Mouse (Mus musculus) liver, embryonic 11.5 days (tissue): ENCODE data around the gene Slx4. TPM values are rescaled to one million over a fixed set of nuclear protein-coding genes. Genes with fewer than 3 reads are reported as not detected.

ENCODE experiments used
- ATAC-seq: fragments of 200-750 bp; cut with Nextera tagmentation; replicated peaks from 2 replicates; pipeline ENCODE4 v1.8.0; 2017; ENCODE audit warnings: moderate number of reproducible peaks, mild to moderate bottlenecking, moderate TSS enrichment, moderate library complexity; ENCODE audit not compliant: low FRiP score
- DNase-seq: peaks from one replicate; pipeline ENCODE4 v3.0.0-alpha.2; 2017; ENCODE audit warnings: low spot score
- H3K27ac ChIP-seq: fragments of 300-500 bp; sonication (generic); 2 replicates; pipeline ENCODE4 v1.5.1; 2014; ENCODE audit warnings: mild to moderate bottlenecking, low read depth, low read length, control low read depth
- H3K27me3 ChIP-seq: fragments of 300-500 bp; sonication (generic); replicated peaks from 2 replicates; pipeline ENCODE4 v1.6.1; 2014; ENCODE audit warnings: low read length, mixed read lengths; ENCODE audit not compliant: control insufficient read depth, insufficient read depth
- H3K36me3 ChIP-seq: fragments of 300-500 bp; sonication (generic); 2 replicates; pipeline ENCODE4 v1.6.1; 2014; ENCODE audit warnings: mild to moderate bottlenecking, low read length, moderate library complexity, mixed read lengths; ENCODE audit not compliant: control insufficient read depth, insufficient read depth
- H3K4me1 ChIP-seq: fragments of 300-500 bp; sonication (generic); replicated peaks from 2 replicates; pipeline ENCODE4 v1.6.1; 2014; ENCODE audit warnings: low read length, mixed read lengths; ENCODE audit not compliant: control insufficient read depth, insufficient read depth
- H3K4me2 ChIP-seq: fragments of 300-500 bp; sonication (generic); 2 replicates; pipeline ENCODE4 v1.6.1; 2014; ENCODE audit warnings: mild to moderate bottlenecking, control low read depth, moderate library complexity
- H3K4me3 ChIP-seq: fragments of 300-500 bp; sonication (generic); 2 replicates; pipeline ENCODE4 v1.5.1; 2014; ENCODE audit warnings: low read depth, low read length, control low read depth
- H3K9ac ChIP-seq: fragments of 300-500 bp; sonication (generic); 2 replicates; pipeline ENCODE4 v1.6.1; 2014; ENCODE audit warnings: low read depth, low read length, control low read depth
- H3K9me3 ChIP-seq: fragments of 300-500 bp; sonication (generic); 2 replicates; pipeline ENCODE4 v1.6.1; 2016; ENCODE audit warnings: low read length, inconsistent platforms, mixed read lengths; ENCODE audit not compliant: control insufficient read depth
- WGBS: fragments of 180-500 bp; shearing (Covaris S2); extraction: QIAGEN DNeasy Blood & Tissue Kit; methylation state at CpG from one replicate; pipeline ENCODE4 v1.1.7; 2014; 5-methylcytosine and 5-hydroxymethylcytosine counted together
- polyA plus RNA-seq: library from polyadenylated mRNA; unstranded; fragments of >200 nt; fragmentation: Nextera tagmentation; extraction: Ambion mirVana; gene quantifications from 2 replicates; pipeline ENCODE4 v1.2.1, GENCODE M21; 2014

Slx4 gene
- polyA plus RNA-seq, 1 experiment from 2014 or later: 21.3 TPM

DNA sequence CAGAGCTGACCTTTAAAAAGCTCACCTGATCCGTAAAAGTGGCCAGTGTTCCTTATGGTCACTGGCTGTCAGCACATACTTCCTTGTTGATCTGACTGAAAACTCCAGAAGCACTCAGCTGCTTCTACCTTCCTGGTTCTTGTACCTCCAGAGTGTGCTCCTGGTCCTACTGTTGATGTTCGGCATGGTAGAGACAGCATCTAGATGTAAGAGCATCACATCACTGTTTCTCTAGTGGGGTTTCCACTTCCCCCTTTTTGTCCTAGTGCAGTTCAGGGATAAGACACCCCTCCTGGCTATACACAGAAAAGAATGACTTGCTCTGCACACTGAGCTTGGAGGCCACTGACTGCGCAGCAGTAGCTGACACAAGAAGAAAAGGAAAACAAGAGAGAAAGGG is 30.9 kb upstream of the Slx4 start:
- Histone ChIP-seq H3K4me2 (no peak overlapping the region), H3K9ac (no peak overlapping the region), H3K9me3 (no peaks in the 10 kb centered on the region), H3K27me3 (no peaks in the 10 kb centered on the region), H3K27ac (0 out of 2 replicates have a peak overlapping the region, but pooled peaks have one; percentile 13), H3K4me3 (no peak overlapping the region), H3K4me1 (peaks cover 26% of the 10 kb centered on the region), H3K36me3 (peaks cover 23% of the 10 kb centered on the region)
- 81% methylated on average over 3 of the region's 3 CpGs for WGBS
- ATAC-seq: no peak
- no peak for DNase-seq

DNA sequence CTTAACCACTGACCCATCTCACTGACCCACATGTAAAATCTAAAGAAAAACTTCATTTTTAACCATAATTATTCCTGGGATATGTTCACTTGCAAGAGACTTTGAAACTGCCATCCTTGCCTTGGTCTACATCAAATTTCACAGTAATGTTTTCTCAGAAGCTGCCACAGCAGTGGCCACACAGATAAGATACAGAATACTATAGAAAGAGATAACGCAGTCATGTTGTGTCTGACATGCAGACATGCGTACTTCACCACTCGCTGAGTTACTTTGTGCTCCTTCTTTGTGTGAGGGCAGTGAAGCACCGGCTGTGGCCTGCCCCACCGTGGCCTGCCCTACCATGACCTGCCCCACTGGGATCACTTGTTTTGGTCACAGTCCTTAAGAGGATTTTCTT is 30.4 kb upstream of the Slx4 start:
- 52% methylated on average over 5 of the region's 5 CpGs for WGBS
- Histone ChIP-seq H3K27me3 (no peaks in the 10 kb centered on the region), H3K4me2 (no peak overlapping the region; the same call in 1 of the 2 replicates), H3K9me3 (no peaks in the 10 kb centered on the region), H3K9ac (no peak overlapping the region), H3K27ac (no peak overlapping the region), H3K4me3 (no peak overlapping the region), H3K36me3 (peaks cover 20% of the 10 kb centered on the region), H3K4me1 (peaks cover 26% of the 10 kb centered on the region)
- DNase-seq (no peak), ATAC-seq (peak; percentile 74)

DNA sequence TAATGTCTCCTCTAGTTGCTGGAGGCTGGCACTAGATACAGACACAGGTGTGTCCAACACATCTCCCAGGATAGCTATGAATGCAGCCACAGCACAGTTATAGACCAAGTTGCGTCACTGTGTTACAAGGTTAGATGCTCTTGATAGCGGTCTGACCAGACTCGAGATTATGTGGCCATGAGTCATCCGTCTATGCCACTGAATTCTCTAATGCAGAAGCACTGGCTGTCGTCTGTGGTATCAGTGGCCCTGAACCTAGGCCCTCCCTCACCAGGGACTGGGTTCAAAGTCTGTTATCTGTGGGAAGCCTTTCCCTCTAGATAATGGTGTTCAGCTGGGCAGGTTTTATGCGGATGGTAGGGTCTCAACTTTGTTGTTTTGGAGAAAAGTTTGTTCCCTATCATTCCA is 28.8 kb upstream of the Slx4 start:
- peaks cover 8% of the 10 kb centered on the region for H3K36me3 ChIP-seq
- no peaks in the 10 kb centered on the region for H3K27me3 ChIP-seq
- H3K4me3 ChIP-seq: no peak overlapping the region
- peak; percentile 55 for ATAC-seq
- H3K4me1 ChIP-seq: peaks cover 26% of the 10 kb centered on the region
- no peak for DNase-seq
- no peak overlapping the region for H3K9ac ChIP-seq
- no peaks in the 10 kb centered on the region for H3K9me3 ChIP-seq
- H3K27ac ChIP-seq: no peak overlapping the region
- WGBS: 45% methylated on average over 6 of the region's 6 CpGs
- no peak overlapping the region; the same call in 1 of the 2 replicates for H3K4me2 ChIP-seq

DNA sequence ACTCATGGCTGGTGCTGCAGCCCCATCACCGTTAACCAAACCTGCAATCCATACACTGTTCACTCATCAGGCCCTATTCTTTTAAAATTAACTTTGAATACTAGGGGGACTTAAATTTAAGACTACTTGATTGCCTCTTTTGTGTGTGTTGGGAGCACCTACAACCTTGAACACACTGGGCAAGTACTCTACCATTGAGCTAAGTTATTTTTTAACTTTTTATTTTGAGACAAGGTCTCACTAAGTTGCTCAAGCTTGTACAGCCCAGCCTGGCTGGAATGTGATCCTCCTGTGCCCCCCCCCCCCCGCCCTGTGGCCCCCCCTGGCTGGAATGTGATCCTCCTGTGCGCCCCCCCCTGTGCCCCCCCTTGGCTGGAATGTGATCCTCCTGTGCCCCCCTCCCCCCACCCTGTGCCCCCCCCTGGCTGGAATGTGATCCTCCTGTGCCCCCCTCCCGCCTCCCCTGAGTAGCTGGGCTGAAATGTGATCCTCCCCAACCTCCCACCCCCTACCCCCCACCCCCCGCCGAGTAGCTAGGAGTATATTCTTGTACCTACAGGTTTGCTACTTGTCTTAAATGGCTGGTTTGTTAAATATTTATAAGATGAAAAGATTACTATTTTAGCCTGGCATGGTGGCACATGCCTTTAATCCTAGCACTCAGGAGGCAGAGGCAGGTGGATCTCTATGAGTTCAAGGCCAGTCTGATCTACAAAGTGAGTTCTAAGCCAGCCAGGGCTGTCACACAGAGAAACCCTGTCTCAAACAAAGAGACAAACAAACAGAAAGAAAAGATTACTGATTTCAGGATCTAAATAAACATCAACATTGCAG is 28.1 kb upstream of the Slx4 start:
- no peak for ATAC-seq
- H3K4me1 ChIP-seq: peaks cover 26% of the 10 kb centered on the region
- no peak overlapping the region for H3K27ac ChIP-seq
- H3K9ac ChIP-seq: no peak overlapping the region
- 69% methylated on average over 4 of the region's 6 CpGs for WGBS
- no peak overlapping the region for H3K4me2 ChIP-seq
- H3K4me3 ChIP-seq: no peak overlapping the region
- no peaks in the 10 kb centered on the region for H3K27me3 ChIP-seq
- H3K36me3 ChIP-seq: peaks cover 2% of the 10 kb centered on the region; the same call in 1 of the 2 replicates
- DNase-seq: no peak
- H3K9me3 ChIP-seq: no peaks in the 10 kb centered on the region

DNA sequence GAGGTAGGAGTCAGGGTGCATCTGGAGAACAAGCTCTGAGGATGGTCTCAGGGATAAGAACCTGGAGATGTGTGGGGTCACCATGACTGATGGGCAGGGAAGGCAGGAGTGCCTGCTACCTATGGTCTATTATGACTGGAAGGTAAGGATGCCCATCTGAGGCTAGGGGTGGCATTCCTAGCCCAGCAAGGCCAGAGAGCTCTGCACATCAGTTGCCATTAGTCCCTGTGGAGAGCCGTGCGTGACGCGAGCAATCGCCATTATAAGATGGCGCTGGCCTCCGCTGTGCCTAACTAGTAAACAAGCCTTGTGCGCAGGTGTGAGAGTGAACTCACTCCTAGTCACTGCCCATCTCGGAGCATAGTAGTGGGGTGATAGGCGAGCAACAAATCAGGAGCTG is 26.9 kb upstream of the Slx4 start:
- Histone ChIP-seq H3K4me1 (peaks cover 26% of the 10 kb centered on the region), H3K36me3 (no peaks in the 10 kb centered on the region), H3K4me3 (no peak overlapping the region), H3K9me3 (no peaks in the 10 kb centered on the region), H3K27me3 (no peaks in the 10 kb centered on the region), H3K27ac (no peak overlapping the region), H3K4me2 (no peak overlapping the region), H3K9ac (no peak overlapping the region)
- 87% methylated on average over 10 of the region's 10 CpGs for WGBS
- ATAC-seq (no peak), DNase-seq (no peak)

DNA sequence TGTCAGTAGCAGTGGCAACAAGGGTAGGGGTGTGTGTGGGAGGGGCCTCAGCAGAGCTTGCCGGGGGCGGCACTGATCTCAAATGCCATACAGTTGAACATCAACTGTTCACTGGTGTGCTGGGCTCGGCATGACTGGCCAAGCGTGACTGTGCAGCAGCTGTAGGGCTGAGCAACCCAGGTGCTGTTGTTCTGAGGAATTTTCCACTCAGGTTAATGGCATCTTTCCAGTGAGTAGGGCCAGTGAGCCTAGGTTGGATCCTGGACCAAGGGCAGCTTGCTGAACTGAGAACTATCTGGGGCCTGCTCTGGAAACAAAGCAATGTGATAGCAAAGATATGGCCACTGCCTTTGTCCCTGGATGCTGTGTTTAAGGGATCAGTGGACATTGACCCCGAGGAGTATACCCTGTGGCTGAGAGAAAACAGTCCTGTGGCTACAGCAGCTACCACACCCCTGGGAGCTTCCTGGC is 25.8 kb upstream of the Slx4 start:
- H3K27me3 ChIP-seq: no peaks in the 10 kb centered on the region
- no peak overlapping the region for H3K4me3 ChIP-seq
- WGBS: 80% methylated on average over 5 of the region's 5 CpGs
- ATAC-seq: no peak
- no peak overlapping the region for H3K4me2 ChIP-seq
- H3K9ac ChIP-seq: no peak overlapping the region
- H3K27ac ChIP-seq: no peak overlapping the region
- no peaks in the 10 kb centered on the region for H3K9me3 ChIP-seq
- no peaks in the 10 kb centered on the region for H3K36me3 ChIP-seq
- H3K4me1 ChIP-seq: peaks cover 23% of the 10 kb centered on the region
- no peak for DNase-seq

DNA sequence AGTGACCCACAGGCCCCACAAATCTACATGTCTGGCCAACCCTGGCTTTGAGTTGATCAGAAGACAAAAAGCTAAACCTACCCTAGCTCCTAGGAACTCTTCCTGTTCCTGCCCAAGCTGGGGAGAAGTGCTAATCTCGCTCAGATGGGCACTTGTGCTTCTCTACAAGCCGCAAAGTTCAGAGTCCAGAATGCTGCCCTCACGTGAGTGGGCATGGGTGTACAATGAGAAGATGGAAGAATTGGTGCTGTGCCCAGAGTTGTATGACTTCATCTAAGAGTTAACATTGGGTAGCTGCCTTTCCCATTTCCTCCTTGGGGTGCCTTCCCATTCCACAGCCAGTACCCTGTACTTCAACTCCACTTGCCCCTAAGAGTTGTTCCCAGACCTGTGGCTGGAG is 23.6 kb upstream of the Slx4 start:
- ATAC-seq: no peak

DNA sequence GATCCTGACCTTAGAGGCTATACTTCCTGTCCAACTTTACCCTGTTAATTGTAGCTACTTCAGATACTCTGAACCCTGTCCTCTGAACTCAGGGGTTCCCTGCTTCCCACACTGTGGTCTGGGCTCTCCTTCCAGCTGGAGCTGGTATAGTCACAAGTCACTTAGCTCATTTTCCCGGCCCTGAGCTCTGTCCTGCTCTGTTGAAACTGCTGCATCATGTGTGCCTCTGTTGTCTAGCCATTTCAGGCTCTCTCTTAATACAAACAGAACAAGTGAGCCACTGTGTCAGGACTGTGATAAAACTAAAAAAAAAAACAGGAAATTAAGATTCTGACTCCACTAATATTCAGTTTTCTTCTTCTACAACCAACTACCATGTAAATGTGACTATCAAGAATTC is 23.1 kb upstream of the Slx4 start:
- Histone ChIP-seq H3K4me1 (peaks cover 4% of the 10 kb centered on the region; the same call in 1 of the 2 replicates), H3K4me2 (no peak overlapping the region), H3K9me3 (no peaks in the 10 kb centered on the region), H3K27me3 (no peaks in the 10 kb centered on the region), H3K9ac (no peak overlapping the region), H3K4me3 (no peak overlapping the region), H3K36me3 (no peaks in the 10 kb centered on the region), H3K27ac (no peak overlapping the region)
- DNase-seq (no peak), ATAC-seq (no peak)
- WGBS: 37% methylated on average over 1 of the region's 1 CpGs

More for the DNA sequence above, 23.6 kb upstream of the Slx4 start:
- Histone ChIP-seq H3K9ac (no peak overlapping the region), H3K36me3 (no peaks in the 10 kb centered on the region), H3K9me3 (no peaks in the 10 kb centered on the region), H3K4me3 (no peak overlapping the region), H3K4me2 (no peak overlapping the region), H3K27ac (no peak overlapping the region), H3K4me1 (peaks cover 6% of the 10 kb centered on the region), H3K27me3 (no peaks in the 10 kb centered on the region)
- DNase-seq: no peak
- 70% methylated on average over 3 of the region's 3 CpGs for WGBS

DNA sequence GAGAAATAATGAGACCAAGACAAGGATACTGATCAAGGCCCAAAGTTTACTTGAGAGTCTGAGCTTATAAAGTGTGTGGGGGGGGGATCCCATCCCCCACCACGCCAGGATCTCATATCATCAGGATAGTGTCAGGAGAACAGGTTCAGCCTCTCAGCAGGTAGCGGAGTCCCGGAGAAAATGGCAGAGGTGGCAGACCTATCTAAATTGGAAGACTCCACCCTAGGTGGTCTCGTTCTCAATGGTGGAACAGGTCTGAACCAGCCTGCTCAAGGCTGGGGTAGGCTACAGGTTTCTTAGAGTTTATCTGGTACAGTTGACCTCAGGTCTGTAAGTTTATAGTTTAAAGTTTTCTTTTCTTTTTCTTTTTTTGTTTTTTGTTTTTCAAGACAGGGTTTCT is 19.1 kb upstream of the Slx4 start:
- H3K4me2 ChIP-seq: no peak overlapping the region
- H3K9ac ChIP-seq: no peak overlapping the region
- 74% methylated on average over 4 of the region's 4 CpGs for WGBS
- DNase-seq (no peak), ATAC-seq (no peak)
- no peaks in the 10 kb centered on the region for H3K9me3 ChIP-seq
- no peak overlapping the region for H3K4me3 ChIP-seq
- H3K27ac ChIP-seq: no peak overlapping the region
- no peaks in the 10 kb centered on the region for H3K4me1 ChIP-seq
- no peaks in the 10 kb centered on the region for H3K36me3 ChIP-seq
- H3K27me3 ChIP-seq: no peaks in the 10 kb centered on the region
